Mouse (Mus musculus): ENCODE data around the gene Olfr767. TPM values are rescaled to one million over a fixed set of nuclear protein-coding genes. Genes with fewer than 3 reads are reported as not detected.
"Not testable (repeated sequence)": the region's sequence is repeated elsewhere in the genome, so short reads cannot be mapped to it uniquely, and the experiment has no call there.

The Olfr767 gene
- polyA plus RNA-seq (2015; fragmentation: Nextera tagmentation; extraction: Ambion mirVana): not detected in 2 replicates

DNA sequence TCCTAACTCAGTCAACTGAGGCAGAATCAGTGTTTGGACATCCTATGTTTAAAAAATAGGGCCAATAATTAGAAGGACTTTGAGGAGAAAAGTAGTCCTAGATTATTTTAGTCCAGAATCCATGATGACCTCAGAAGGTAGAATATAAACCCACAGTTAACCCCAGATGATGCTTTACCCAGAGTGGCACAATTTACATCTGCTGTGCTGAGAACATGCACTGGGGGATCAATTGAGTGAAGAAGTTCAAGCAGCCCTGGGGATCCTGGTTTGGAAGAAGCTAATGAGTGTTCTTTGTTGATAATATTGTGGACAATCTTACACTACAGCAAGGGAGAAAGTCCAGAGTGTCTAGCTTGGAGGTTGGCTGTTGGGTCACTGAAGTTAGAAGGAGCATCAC, at the start of gene Olfr767:
TSS of gene Olfr767 (minus strand) at position 101 of the 400 bp plus-strand sequence.
- not testable (repeated sequence) for H3K4me2 ChIP-seq; ATAC-seq (ENCODE audit: low read depth); H3K4me1 ChIP-seq (replicated peaks); H3K27ac ChIP-seq (replicated peaks); H3K27me3 ChIP-seq; H3K36me3 ChIP-seq; H3K4me3 ChIP-seq; H3K9me3 ChIP-seq; H3K9ac ChIP-seq

DNA sequence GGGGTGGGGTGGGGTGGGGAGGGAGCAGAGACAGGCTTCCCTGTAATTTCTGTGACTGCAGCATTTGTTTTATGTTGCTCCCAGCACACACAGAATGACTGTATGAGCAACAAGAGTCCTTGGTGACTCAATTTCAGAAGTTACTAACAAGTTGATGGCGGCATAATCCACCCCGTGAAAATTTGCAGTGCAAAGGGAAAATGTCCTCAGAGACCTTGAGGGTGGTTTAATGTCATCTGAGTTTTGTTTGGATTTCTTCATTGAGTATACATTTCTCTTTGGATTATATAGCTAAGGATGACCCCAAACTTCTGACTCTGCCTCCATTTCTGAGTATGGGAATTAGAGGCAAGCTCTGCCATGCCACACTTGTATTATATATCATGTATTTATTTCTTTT, 35.1 kb upstream of the Olfr767 start, which contains the start of gene Olfr769:
TSS of gene Olfr769 (minus strand) at position 101 of the 400 bp plus-strand sequence.
- Histone ChIP-seq H3K36me3 (no peaks in the 10 kb centered on the region), H3K9me3 (no peaks in the 10 kb centered on the region), H3K27ac (replicated peaks) (no peak within 1 kb of the TSS), H3K9ac (no peak within 1 kb of the TSS), H3K4me1 (replicated peaks) (no peaks in the 10 kb centered on the region), H3K27me3 (no peaks in the 10 kb centered on the region), H3K4me3 (no peak within 1 kb of the TSS), H3K4me2 (no peak within 1 kb of the TSS)
- ATAC-seq (ENCODE audit: low read depth): no peak
- WGBS: 73% methylated on average over 2 of the region's 2 CpGs

DNA sequence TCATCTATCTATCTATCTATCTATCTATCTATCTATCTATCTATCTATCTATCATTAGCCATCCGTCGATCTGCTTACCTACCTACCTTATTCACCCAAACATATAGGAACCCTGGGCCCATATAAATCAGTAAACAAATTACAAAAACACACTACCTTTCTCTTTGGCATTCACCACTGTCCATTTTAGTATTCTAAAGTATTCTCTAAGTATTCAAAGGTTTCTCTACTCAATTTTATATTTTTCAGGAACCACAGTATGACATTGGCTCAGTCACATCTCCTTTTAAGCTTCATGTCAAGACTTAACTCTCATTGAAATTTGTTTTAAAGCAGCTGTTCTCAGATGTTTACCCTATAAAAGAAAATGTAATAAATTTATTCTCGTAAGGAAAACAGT, 32.4 kb upstream of the Olfr767 start:
- Histone ChIP-seq H3K36me3 (no peaks in the 10 kb centered on the region), H3K27me3 (no peaks in the 10 kb centered on the region), H3K4me3 (no peak overlapping the region), H3K4me1 (replicated peaks) (no peaks in the 10 kb centered on the region), H3K4me2 (no peak overlapping the region), H3K27ac (replicated peaks) (no peak overlapping the region), H3K9me3 (no peaks in the 10 kb centered on the region), H3K9ac (no peak overlapping the region)
- no peak for ATAC-seq (ENCODE audit: low read depth)
- 95% methylated on average over 3 of the region's 3 CpGs for WGBS

- Histone ChIP-seq H3K36me3 (no peaks in the 10 kb centered on the region), H3K9ac (no peak overlapping the region), H3K9me3 (no peaks in the 10 kb centered on the region), H3K4me1 (replicated peaks) (no peaks in the 10 kb centered on the region), H3K4me2 (no peak overlapping the region), H3K27ac (replicated peaks) (no peak overlapping the region), H3K4me3 (no peak overlapping the region), H3K27me3 (no peaks in the 10 kb centered on the region)
- 44% methylated on average over 3 of the region's 3 CpGs for WGBS
- ATAC-seq (ENCODE audit: low read depth): no peak
These were observed 18.5 kb upstream of the Olfr767 start for GRCm38 (mm10) chr10:129101231-129101630.

DNA sequence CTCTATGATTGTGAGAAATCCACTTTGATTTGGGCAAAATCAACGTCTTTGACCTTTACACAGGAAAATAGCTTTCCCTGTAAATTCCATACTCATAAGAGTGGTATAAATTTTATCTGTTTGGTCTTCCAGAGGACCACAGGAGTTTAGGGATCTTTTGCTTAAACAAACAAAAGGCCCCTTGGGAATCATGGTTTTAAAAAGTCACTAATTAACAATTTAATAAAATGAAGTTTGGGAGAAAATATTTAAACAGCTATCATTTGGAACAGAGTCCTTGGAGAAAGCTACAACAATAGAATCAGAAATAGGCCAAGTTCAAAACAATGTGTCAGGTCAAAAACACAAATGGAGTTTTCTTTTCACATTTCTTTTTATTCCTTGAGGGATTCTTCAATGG, 16.6 kb upstream of the Olfr767 start, which contains the start of gene Olfr768:
TSS of gene Olfr768 (minus strand) at position 101 of the 400 bp plus-strand sequence.
- Histone ChIP-seq H3K9ac (no peak within 1 kb of the TSS), H3K27ac (replicated peaks) (no peak within 1 kb of the TSS), H3K4me2 (no peak within 1 kb of the TSS), H3K4me3 (no peak within 1 kb of the TSS), H3K9me3 (no peaks in the 10 kb centered on the region), H3K4me1 (replicated peaks) (no peaks in the 10 kb centered on the region), H3K36me3 (no peaks in the 10 kb centered on the region), H3K27me3 (no peaks in the 10 kb centered on the region)
- 94% methylated on average over 1 of the region's 1 CpGs for WGBS
- no peak for ATAC-seq (ENCODE audit: low read depth)

GRCm38 (mm10) chr10:129068877-129069276, 13.8 kb downstream of the Olfr767 start, which contains the start of gene Olfr766-ps1:
TSS of gene Olfr766-ps1 (minus strand) at chr10:129068977.
- Histone ChIP-seq H3K27me3 (no peaks in the 10 kb centered on the region), H3K4me1 (replicated peaks) (no peaks in the 10 kb centered on the region), H3K9me3 (no peaks in the 10 kb centered on the region), H3K9ac (no peak within 1 kb of the TSS), H3K36me3 (no peaks in the 10 kb centered on the region), H3K4me2 (no peak within 1 kb of the TSS), H3K27ac (replicated peaks) (no peak within 1 kb of the TSS), H3K4me3 (no peak within 1 kb of the TSS)
- ATAC-seq (ENCODE audit: low read depth): no peak
- 86% methylated on average over 2 of the region's 2 CpGs for WGBS

- ATAC-seq (ENCODE audit: low read depth): not testable (repeated sequence)
These were observed 32.8 kb downstream of the Olfr767 start, which contains the start of gene Olfr765 for GRCm38 (mm10) chr10:129049898-129050297. TSS of gene Olfr765 (minus strand) at chr10:129049998.

GRCm38 (mm10) chr10:129039796-129040195, 42.9 kb downstream of the Olfr767 start, which contains the start of gene Olfr764-ps1:
TSS of gene Olfr764-ps1 (minus strand) at chr10:129039896.
- no peak within 1 kb of the TSS for H3K27ac ChIP-seq (replicated peaks)
- no peak within 1 kb of the TSS for H3K9ac ChIP-seq
- no peaks in the 10 kb centered on the region for H3K27me3 ChIP-seq
- H3K36me3 ChIP-seq: no peaks in the 10 kb centered on the region
- ATAC-seq (ENCODE audit: low read depth): no peak
- H3K4me1 ChIP-seq (replicated peaks): no peaks in the 10 kb centered on the region
- H3K9me3 ChIP-seq: no peaks in the 10 kb centered on the region
- no peak within 1 kb of the TSS for H3K4me3 ChIP-seq
- WGBS: 81% methylated on average over 3 of the region's 3 CpGs
- H3K4me2 ChIP-seq: no peak within 1 kb of the TSS

More at GRCm38 (mm10) chr10:129049898-129050297, 32.8 kb downstream of the Olfr767 start, which contains the start of gene Olfr765:
- H3K9me3 ChIP-seq; H3K36me3 ChIP-seq; H3K4me2 ChIP-seq; H3K27ac ChIP-seq (replicated peaks); H3K9ac ChIP-seq; H3K4me3 ChIP-seq; H3K27me3 ChIP-seq; H3K4me1 ChIP-seq (replicated peaks): not testable (repeated sequence)

DNA sequence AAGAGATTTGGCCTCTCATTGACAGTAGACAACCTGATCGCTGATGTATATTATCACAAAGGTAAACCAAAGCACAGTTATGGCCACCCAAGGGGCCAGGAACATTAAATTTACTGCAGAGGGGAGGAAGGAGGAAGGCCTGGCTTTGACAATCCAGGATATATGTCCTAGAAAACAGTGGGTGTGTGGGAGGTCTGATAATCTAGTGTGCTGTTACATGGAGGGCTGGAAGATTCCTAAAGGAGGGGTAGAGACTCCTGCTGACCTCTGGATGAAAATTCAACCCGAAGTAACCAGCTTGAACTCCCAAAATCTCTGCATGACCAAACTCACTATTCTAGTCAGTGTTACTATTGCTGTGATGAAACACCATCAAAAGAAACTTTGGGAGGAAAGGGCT, 54.4 kb downstream of the Olfr767 start:
- no peaks in the 10 kb centered on the region for H3K27me3 ChIP-seq

GRCm38 (mm10) chr10:129026018-129026662, 56.6 kb downstream of the Olfr767 start:
- Histone ChIP-seq H3K9ac (no peak overlapping the region), H3K27me3 (no peaks in the 10 kb centered on the region), H3K9me3 (no peaks in the 10 kb centered on the region), H3K4me2 (no peak overlapping the region), H3K4me3 (no peak overlapping the region), H3K27ac (replicated peaks) (no peak overlapping the region), H3K36me3 (no peaks in the 10 kb centered on the region), H3K4me1 (replicated peaks) (no peaks in the 10 kb centered on the region)
- 59% methylated on average over 3 of the region's 3 CpGs for WGBS
- ATAC-seq (ENCODE audit: low read depth): 0 out of 2 replicates have a peak, but pooled peaks have one; percentile 59

More for the DNA sequence above, 54.4 kb downstream of the Olfr767 start:
- no peak overlapping the region for H3K4me3 ChIP-seq
- no peaks in the 10 kb centered on the region for H3K36me3 ChIP-seq
- H3K4me2 ChIP-seq: no peak overlapping the region
- no peak overlapping the region for H3K9ac ChIP-seq
- no peaks in the 10 kb centered on the region for H3K4me1 ChIP-seq (replicated peaks)
- H3K27ac ChIP-seq (replicated peaks): no peak overlapping the region
- no peak for ATAC-seq (ENCODE audit: low read depth)
- WGBS: 70% methylated on average over 2 of the region's 2 CpGs
- H3K9me3 ChIP-seq: no peaks in the 10 kb centered on the region

Data from neural tube, embryonic 13.5 days (tissue).